Mouse (Mus musculus) left cerebral cortex, postnatal 36 days (tissue): ENCODE measurements around the gene Flt1. TPM values are rescaled to one million over a fixed set of nuclear protein-coding genes. Genes with fewer than 3 reads are reported as not detected.

Experiments used
- DNase-seq, 2 experiments: peaks; one replicate each; pipeline ENCODE4 v3.0.0; 2021 to 2022; ENCODE audit warnings: low spot score in 2 of 2, mixed read lengths in 1 of 2
- intact Hi-C: fragments of 180-260 bp; cut with DNase I; formaldehyde crosslinking; loops from one replicate; pipeline ENCODE4 v1.15.1; 2025
- total RNA-seq, 2 experiments: library from RNA; stranded (reverse); gene quantifications; 2 replicates each; pipeline ENCODE4 v1.2.3; 2021

Flt1 gene
- total RNA-seq, 2 experiments from 2014 or later, result 30.5 to 41.9 TPM

DNA sequence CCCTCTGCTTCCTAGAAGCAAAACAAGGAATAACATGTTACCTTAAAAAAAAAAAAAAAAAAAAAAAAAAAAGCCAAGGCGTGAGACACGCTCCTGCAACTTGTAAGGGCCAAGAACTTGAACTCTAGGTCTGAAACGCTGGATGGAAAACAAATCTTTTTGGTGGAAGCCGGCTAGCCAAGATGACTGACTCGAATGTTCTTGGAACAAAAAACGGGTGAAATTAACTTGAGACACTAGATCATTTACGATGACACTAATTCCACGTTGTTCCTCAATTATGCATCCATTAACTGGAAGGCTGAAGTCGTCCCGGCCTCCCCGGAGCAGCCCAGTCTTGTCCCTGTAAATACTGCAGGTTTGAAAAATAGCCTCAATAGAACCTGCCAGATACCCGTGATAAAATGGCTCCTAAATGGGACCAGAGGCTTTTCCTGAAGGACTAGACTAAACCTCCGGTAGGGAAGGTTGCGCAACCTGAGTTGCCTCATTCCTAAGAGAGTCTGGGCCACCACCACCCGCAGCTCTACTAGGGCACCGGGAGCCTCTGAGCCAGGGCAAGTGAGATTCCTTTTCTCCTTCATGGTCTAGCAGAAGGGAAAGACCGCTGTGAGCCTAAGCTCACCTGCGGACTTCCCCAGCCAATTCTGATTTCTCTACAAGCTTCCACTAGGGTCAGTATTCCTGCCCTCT lies 1.0 kb upstream of the Flt1 start:
- intact Hi-C loops, result loop anchor here (10.0 kb wide), 2 partner anchors 118 to 422 kb away; partner anchors contain the start of gene Cdx2
- no peak for DNase-seq

DNA sequence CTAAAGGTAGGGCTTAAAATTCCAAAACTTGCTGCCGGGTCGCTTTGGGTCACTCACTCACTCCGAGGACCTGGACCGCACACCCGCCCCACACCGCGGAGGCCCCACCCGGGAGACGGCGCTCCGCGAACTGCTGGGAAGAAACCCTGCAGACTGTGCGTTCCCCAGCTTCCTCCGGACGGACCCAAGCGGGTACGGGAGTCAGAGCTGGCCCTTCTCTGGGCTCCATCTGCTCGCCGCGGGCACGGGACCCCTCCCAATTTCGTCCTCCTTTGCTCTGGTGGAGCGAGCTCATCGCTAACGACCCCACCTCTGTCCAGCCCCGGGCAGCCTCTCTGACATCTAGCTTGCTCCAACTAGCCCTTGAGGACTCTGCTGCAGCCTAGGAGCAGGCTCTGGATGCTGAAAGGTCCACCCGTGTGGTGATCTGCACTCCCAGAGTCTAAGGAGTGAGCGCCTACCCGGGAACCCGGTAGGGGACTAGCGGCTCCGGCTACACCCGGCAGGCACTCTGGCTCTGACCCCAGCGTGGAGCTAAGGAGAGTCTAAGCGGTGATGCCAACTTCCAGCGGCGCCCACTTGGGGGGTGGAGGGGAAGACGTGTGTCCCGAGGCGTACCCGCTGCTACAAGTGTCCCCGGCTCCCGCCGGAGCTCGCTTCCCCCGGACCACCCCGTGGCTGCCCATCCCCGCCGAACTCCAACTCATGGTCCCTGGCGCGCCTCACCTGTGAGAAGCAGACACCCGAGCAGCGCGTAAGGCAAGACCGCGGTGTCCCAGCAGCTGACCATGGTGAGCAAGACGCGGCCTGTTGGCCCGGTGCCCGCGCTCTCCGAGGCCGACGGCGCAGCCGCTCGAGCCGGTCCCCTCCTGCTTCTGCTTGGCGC lies 623 bp downstream of the Flt1 start:
- intact Hi-C loops, result loop anchor here (5.0 to 10.0 kb wide), 3 partner anchors 120 to 538 kb away; partner anchors contain the start of genes Cdx2 and Gsx1
- peak in 1 of 2 experiments; percentile 18 for DNase-seq

DNA sequence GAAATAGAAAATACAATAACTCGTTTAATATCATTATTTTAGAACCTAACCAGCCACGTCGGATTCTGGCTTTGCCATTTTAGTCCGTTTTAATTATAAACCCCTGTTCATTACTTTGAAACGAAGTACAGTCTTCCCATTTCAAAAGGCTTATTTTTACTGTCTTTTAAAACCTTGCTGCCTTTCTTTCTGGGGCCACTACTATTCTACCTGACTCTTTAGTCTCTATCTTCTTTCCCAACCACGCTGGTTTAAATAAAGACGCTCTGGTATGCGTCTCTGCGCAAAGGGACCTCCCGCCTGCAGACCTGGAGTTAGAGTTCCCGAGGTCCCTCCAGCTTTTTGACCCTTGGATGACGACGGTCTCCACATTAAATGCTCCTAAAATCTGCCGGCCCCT lies 1.4 kb downstream of the Flt1 start:
- no peak for DNase-seq
- intact Hi-C loops, result loop anchor here (5.0 to 10.0 kb wide), 3 partner anchors 120 to 537 kb away; partner anchors contain the start of genes Cdx2 and Gsx1

DNA sequence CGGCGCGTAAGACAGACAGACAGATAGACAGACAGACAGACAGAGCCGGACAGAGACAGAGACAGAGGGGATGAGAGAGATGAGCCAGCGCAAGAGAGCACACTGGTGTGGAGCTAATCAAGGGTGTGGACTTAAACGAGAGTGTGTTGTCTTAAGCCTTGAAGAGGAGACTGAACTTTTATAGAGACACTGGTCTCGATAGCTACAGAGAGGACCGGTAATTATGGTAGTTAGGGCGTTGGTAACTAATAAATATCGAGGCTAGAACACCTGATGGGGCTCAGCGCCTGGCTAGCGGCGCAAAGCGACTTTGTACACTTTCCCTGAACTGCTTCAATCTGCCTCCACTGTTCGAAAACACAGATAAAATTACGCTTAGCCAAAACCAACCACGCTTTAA lies 2.0 kb downstream of the Flt1 start:
- intact Hi-C loops, result loop anchor here (5.0 to 10.0 kb wide), 3 partner anchors 121 to 537 kb away; partner anchors contain the start of genes Cdx2 and Gsx1
- DNase-seq, result no peak

DNA sequence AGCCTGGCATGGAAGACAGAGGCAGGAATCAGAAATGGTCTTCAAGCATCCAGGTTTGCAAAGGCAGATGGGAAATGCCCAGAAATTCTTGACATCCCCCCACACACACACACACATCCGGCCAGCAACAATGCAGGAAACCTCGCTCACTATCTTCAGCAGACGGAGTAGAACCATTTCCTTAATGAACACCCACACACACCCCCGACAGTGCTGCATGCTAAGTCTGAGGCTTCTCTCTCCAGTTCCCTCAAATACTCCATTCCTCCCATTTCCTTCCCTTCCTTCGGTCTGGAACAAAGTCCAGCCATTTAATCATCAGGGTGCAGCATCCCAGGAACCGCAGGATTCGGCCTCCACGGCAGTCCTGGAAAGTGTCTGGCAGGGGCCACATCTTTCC lies 4.4 kb downstream of the Flt1 start:
- DNase-seq, result no peak
- intact Hi-C loops, result loop anchor here (5.0 to 10.0 kb wide), 3 partner anchors 123 to 534 kb away; partner anchors contain the start of genes Cdx2 and Gsx1

DNA sequence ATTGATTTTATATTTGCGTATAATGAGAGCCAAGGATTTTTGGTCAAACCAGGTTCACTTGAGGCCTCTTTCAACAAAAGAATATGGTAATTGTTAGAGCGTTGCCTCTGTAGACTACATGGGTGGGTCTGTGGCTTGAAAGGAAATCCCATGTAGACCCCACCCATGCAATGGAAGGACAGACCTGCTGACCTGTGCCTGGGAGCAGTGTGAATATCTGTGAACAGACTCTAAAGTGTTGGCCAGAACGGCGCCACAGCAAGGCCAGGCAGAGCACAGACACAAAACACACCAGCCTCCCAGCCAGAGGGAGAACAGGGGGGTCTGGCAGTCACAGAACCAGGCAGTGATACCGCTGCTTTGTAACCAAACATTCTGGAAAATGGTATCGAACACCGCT lies 7.5 kb downstream of the Flt1 start:
- no peak for DNase-seq
- intact Hi-C loops, result no loop called here

DNA sequence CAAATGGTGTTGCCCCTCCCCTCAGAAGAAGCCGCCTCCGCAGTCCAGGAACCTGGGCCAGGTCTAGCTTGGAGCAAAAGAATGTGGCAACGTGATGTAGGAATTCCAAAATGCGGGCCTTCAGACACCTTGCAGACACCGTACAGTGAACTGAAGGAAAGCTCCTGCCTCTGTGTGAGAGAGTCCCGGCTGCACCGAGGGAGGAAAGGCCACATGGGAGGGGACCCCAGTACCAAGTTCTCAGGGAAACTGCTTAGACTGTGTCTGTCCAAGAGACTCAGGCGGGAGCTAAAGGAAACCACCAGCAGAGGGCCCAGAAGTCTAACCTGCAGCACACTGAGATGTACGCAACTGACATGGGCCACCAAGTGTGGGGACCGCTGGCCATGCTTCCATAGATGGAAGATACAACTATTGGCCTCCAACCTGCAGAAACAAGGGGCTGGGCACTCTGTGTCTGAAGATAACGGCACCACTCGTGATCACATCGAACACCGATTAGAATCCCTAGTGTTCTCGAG lies 9.1 kb downstream of the Flt1 start:
- intact Hi-C loops, result no loop called here
- no peak for DNase-seq

DNA sequence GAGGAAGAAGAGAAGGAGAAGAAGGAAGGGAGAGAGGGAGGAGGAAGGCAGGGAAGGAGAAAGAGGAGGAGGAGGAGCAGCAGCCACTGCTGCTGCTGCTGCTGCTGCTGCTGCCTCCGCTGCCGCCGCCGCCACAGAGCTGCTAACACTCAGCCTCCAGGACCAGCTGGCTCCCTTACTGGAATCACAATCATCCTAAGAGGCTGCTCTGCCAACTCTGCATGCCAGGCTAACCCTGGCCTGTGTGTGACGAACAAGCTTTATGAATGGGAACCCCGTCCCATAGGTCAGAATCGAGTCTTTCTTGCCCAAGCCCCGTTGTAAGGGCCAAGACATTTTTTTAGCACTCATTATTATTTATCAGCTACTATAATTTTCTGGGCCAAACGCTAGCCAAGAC lies 9.5 kb downstream of the Flt1 start:
- intact Hi-C loops, result no loop called here
- peak; percentile 9 to 13 for DNase-seq

DNA sequence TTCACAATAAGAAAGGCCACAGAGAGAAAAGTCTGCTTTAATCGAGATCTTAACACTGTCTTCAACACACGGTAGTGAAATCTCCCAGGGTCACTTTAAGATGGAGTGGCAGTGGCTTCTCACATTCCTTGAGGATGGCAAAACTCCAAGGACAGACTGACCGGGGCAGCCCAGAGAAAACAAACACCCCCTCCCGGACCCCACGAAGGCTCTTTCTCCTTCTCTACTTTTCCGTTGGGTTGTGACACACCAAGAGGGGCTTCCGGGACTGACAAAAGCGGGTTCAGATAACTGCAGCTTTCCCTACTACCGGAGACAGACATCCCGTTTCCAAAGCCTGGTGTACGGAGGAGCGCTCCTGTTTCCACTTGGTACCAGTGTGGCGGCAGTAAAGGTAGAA lies 10.4 kb downstream of the Flt1 start:
- no peak for DNase-seq
- intact Hi-C loops, result no loop called here

DNA sequence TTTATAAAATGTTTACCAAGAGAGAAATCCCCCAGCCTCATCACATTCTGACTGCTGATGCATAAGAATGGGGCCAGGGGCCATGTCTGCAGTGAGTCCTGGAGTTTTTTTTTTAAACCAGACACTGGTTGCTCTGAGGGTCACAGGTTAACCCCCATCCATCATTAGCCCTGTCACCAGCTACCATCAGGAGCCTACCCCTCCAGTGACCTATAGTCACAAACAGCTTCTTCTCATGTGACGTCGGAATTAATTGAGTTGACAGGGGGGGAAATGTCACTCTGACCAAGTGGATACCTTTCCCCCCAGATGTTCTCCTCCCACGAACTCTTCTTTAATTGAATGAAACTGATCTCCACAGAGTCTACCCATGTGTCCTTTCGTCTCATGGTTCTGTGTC lies 17.3 kb downstream of the Flt1 start:
- no peak for DNase-seq
- intact Hi-C loops, result no loop called here

DNA sequence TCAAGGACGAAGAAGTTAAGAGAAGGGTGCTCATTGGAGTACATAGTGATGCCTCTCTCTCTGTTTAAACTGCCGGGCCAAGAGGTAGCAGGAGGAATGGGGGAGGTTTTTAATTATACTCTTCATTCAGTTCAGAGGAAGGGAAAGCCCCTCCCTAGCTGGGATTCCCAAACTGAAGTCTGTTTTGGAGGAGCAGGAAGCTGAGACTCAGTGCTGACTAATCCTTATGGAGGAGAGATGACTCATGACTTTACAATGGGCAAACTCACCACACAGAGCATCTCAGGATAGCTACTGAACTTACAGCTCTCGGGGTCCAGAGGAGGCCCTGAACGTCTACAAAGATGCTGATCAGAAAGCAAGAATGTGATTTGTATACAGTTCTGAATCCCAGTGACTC lies 18.3 kb downstream of the Flt1 start:
- peak in 1 of 2 experiments; percentile 15 for DNase-seq
- intact Hi-C loops, result no loop called here

DNA sequence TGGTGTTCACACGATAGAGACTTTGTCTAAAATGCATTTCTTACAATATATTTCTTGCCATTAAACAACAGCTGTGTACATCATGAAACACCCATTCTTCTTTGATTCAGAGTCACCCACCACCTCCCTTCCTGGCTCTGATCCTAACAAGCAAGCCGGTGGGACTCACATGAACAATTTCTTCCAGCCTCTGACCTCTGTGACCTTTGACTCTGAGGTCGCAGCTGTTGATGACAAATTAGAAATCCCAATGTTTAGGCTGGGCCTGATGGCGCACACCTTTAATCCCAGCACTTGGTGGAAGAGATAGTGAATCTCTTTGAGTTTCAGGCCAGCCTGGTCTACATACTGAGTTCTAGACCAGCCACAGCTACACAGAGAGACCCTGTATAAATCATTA lies 20.9 kb downstream of the Flt1 start:
- intact Hi-C loops, result no loop called here
- DNase-seq, result no peak

DNA sequence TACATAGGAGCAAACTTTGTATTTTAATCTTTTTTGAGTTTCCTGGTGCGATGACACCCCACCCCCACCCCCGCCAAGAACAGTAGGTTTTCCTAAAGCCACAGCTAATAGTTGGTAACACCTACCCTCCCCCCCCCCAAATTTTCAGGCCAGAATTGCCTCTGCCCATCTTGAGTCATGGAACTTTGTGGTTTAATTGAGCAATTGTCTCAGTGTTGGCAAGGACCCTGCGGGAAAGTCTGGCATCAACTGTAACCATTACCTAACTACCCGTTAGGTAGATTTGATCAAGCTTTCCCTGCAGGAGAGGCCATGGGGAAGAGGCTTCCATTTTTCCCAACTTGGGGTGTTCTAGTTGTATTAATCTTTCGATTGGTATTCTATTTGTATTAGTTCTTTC lies 23.4 kb downstream of the Flt1 start:
- DNase-seq, result no peak
- intact Hi-C loops, result no loop called here

DNA sequence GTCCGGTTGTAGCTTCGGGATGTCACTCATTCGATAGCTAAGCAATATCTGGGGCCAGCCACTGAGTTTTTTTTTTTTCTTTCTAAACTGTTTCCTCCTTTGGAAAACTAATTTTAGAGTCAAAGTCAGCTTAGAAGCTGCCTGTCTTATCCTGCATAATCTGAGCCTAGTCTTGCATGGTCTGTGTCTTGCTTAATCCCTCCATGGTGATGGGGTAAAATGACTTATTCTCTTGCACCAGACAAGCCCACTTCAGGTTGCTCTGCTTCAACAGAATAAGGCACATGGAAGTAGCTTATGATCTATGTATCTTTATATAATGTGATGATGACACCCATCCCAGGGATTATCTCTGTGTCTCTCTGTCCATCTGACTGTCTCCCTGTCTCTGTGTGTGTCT lies 24.8 kb downstream of the Flt1 start:
- no peak for DNase-seq
- intact Hi-C loops, result no loop called here

DNA sequence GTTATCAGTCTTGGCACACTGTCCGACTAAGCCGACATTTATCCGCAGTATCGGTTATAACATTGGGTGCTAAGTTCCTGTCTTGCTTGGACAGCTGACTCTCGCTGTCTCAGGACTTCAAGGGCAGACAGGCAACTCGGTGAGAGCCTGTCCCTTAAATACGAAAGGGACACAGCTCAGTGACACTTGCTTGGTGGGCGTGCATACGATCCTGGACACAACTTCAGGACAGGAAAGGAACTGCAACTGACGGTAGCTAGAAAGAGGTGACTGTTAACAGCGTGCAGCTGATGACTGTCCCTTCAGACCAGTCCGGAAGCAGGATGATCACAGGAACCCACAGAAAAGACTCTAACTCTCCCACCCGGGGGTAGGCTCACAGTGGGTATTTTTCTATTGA lies 27.8 kb downstream of the Flt1 start:
- intact Hi-C loops, result no loop called here
- DNase-seq, result no peak

DNA sequence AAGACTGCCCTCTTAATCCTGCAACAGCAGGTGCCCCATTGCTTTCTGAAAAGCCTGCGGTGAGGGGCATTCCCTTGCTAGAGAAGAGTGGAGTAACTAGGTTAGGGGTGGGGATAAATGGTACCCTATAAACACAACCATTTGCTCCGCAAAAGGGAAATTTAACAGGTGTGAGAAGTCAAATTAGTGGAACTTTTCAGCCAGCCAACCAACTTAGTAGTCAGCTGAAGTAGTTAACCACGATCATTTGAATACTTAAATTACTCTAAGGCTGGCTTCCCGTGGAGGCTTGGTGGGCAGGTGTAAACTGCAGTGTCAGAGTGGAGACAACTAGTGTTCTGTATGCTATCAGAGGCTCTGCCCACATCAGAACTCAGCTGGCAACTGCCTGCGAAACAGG lies 28.6 kb downstream of the Flt1 start:
- DNase-seq, result no peak
- intact Hi-C loops, result no loop called here

DNA sequence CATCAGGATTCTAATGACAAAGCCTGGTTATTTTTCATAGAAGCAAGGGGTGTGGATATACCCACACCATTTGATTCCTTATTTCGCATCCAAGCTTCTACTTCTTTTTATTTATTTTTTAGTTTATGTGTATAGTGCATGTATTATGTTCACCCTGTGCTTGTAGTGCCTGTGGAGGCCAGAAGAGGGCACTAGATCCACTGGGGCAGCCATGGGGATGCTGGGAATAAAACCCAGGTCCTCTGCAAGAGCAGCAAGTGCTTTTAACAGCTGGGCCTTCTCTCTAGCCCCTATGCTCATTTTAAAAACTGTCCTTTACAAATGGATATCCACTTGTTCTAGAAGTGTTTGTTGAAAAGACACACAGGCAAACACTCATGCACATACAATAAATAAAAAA lies 33.2 kb downstream of the Flt1 start:
- no peak for DNase-seq
- intact Hi-C loops, result no loop called here

DNA sequence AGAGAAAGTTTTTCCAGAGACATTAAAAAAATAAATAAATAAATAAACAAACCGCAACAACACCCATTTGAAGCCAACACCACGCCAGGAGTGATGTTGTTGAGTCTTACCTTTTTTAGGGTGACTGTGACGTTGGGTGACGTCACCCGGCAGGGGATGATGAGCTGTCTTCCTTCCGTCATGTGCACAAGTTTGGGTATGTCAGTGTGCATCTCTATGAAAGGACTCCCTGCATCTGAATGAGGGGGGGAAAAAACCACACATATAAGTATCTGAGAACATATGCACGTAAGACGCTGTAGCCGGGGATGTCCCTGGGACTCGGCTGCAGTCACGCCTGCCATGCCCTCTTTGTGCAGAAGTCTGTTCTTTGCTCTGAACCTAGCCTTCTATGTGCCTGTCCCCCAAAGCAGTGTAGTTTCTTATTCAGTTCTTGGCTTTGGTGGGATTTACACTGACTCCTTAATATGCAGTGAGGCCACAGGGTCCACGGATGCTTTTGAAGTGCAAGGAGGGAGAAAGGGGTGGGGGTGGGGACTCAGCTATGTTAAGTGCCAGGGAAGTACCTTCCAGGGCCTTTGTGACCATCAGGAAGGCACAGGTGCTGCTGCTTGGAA lies 42.0 kb downstream of the Flt1 start:
- no peak for DNase-seq
- intact Hi-C loops, result no loop called here

DNA sequence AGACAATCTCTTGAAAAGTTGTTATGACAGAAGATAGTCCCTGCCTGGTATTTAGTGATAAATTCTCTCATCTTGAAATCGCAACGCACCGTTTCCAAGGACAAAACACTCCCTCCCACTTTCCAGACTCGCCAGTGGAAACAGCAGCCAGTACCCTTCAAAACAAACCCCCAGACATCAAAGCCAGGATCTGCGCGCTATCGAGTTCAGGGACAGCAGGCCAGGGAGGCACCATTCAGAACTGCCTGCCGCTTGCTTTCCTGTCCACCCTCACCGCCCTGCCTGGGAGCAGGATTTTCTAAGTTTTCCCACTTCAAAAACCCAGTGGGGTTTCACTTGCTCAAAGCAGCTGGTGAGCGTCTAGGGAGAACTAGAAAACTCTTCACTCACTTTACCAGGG lies 44.6 kb downstream of the Flt1 start:
- DNase-seq, result no peak
- intact Hi-C loops, result no loop called here

DNA sequence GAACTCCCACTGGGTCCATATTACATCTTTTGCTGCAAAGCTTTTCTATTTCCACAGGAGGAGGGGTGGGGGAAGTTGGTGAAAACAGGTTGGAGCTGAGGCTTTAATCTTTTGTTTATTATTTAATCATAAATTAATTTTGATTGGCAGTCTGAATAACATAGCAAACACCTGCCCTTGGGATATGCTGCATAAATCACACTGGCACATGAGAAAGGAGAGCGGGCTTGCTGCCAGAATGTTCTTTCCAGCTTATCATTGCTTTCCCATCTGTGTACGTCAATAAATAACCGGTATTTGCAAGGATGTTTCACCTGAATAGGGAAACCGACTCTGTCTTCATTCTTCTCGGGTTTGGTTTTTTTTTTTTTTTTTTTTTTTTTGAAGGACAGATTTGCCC lies 45.1 kb downstream of the Flt1 start:
- no peak for DNase-seq
- intact Hi-C loops, result no loop called here
